Mouse (Mus musculus) cerebral cortex, adult 2 months (tissue): ENCODE data around the gene Sergef.

Source experiments
- whole genome bisulfite sequencing: fragments of 180-500 bp; shearing (Covaris S2); methylation state at CpG from one replicate; pipeline ENCODE4 v1.1.7; 2018; 5-methylcytosine and 5-hydroxymethylcytosine counted together

Sergef gene

DNA sequence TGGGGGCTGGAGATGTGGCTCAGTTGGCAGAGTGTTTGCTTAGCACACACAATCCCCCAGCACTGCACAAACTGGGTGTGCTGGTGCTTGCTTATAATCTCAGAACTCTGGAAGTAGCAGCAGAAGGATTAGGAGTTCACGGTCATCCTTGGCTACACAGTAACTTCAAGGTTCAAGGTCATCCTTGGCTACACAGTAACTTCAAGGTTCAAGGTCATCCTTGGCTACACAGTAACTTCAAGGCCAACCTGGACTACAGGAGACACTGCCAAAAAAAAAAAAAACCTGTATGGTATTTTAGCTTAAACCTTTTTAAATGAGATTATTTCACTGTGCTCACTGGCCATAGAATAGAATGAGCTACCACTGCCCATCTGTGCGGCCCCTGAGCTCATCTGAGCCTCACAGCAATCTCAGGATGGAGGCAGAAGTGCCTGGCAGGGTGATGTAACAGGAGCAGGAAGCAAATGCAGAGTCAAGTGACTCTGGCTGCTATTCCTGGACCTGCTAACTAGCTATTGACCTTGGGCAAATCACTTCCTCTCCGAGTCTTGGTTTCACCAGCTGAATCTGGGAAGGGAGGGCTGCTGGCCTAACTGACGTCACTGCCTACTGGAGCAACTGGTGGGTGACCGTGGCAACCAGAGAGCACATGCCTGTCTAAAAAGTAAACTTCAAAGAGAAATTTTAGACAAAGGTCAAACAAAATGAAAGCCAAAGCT is 24.2 kb downstream of the Sergef start:
- 78% methylated on average over 5 of the region's 5 CpGs for WGBS

DNA sequence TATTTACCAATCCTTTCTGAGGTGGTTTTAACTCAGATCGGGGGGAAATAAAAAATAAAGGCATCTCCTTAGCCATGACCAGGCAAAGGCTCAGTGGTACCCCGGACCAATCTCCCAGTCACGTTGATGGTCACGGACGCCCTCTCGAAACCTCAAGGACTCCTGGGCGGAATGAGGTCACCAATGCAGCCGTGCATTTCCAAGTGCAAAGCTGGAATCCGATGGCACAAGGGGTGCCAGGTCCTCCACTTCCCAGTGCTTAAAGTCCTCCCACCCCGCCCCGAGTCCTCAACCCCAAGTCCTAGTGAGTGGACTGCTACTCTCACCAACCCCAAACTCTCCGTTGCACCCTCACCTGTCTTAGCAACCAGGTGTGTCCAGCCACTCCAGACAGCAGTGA is 25.3 kb downstream of the Sergef start:
- WGBS, result 95% methylated on average over 12 of the region's 12 CpGs

GRCm38 (mm10) chr7:46613091-46613490 is 26.5 kb downstream of the Sergef start:
- WGBS, result 63% methylated on average over 10 of the region's 10 CpGs

- 80% methylated on average over 6 of the region's 6 CpGs for WGBS
Measured at GRCm38 (mm10) chr7:46612421-46612937, 27.1 kb downstream of the Sergef start.

DNA sequence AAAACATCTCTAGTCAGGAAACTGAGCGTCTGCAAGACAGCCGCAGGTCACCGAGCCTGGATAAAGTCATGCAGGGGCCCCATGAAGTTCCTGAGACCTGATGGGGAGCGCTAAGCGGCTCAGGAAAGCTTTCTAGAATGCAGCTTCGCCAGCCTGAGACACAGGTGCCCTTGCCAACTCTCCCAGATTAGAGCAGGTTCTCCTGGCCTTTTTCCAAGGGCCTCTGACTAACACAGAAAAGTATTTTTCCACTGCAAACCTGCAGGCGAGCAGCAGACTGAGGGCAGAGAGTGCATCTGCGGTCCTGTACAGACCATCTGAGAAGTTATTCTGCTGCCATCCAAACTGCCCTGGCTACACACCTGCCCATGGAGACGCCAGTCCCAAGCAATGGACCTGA is 27.6 kb downstream of the Sergef start:
- 50% methylated on average over 9 of the region's 9 CpGs for WGBS

DNA sequence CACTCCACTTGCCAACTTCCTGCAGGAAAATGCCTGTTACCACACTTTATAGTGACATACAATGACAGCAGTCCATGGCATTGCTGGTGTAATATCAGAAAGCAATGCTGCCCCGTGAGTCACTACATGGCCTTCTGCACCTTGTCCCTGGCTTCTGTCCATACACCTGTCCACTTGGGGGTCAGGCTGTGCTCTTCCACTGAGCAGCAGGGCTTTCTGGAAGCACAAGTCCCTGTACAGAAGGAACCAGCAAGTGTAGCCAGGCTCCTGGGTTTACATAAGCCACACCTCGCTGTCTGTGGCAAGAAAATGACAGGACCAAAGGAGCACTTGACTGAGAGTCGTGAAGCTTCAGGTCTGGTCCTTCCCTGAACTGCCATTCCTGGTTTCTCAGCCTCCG is 30.3 kb downstream of the Sergef start:
- 89% methylated on average over 4 of the region's 4 CpGs for WGBS

- 41% methylated on average over 11 of the region's 11 CpGs for WGBS
Measured at GRCm38 (mm10) chr7:46607428-46608055, 32.1 kb downstream of the Sergef start.

- WGBS, result 46% methylated on average over 8 of the region's 8 CpGs
Measured at GRCm38 (mm10) chr7:46607031-46607426, 32.6 kb downstream of the Sergef start.

DNA sequence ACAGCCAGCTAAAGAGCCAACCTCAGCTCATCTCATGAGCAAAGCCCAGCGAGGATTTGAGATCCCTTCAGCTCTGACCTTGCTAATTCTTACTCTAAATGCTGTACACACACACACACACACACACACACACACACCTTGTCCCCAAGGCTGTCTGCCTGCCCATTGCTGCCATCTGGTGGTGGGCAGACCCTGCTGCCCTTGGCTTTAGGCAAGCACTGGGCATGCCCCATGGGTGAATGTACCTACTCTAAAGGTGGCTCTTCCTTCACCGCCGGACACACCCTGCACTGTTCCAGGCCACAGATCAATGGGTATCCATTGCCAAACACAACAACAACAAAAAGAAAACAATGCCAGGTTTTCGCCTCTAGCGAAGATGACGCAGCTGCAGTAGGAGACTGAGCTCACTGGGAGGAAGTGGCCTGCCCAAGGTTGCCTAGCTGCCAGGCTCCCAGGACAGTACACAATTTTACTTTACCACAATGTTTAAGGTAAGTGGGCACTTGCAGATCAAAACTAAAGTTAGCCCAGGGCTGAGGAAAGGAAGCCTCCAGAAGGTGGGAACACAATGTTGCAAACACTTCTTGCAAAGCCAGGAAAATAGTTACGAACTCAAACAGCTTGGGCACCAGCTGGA is 33.1 kb downstream of the Sergef start:
- 60% methylated on average over 7 of the region's 7 CpGs for WGBS

- 52% methylated on average over 7 of the region's 7 CpGs for WGBS
Measured at GRCm38 (mm10) chr7:46603051-46603450, 36.6 kb downstream of the Sergef start.

- WGBS, result 60% methylated on average over 4 of the region's 4 CpGs
Measured at GRCm38 (mm10) chr7:46602079-46602478, 37.5 kb downstream of the Sergef start.

- 78% methylated on average over 5 of the region's 5 CpGs for WGBS
Measured at GRCm38 (mm10) chr7:46601097-46601496, 38.5 kb downstream of the Sergef start.

- WGBS, result 100% methylated on average over 2 of the region's 2 CpGs
Measured at GRCm38 (mm10) chr7:46597006-46597405, 42.6 kb downstream of the Sergef start.

- whole genome bisulfite sequencing, result 84% methylated on average over 7 of the region's 7 CpGs
Measured at GRCm38 (mm10) chr7:46591546-46591945, 48.1 kb downstream of the Sergef start.

DNA sequence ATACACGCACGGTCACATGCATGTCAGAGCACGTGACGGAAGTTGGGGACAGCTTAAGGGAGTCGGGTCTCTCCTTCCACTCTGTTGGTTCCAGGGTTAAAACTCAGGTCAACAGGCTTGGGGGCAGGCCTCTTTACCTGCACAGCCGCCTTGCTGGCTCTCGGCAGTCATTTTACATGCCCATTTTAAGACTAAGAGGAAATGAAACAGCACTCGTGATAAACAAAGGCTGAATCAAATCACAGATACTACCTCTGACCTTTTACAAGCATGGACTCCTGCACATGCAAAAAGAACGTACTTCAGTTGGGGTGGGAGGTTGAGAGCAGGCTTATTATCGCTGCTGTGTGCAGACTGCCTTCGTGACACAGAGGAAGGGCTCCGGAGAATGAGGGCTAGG is 50.4 kb downstream of the Sergef start:
- 90% methylated on average over 12 of the region's 12 CpGs for WGBS

- WGBS, result 67% methylated on average over 7 of the region's 7 CpGs
Measured at GRCm38 (mm10) chr7:46588005-46588404, 51.6 kb downstream of the Sergef start.

DNA sequence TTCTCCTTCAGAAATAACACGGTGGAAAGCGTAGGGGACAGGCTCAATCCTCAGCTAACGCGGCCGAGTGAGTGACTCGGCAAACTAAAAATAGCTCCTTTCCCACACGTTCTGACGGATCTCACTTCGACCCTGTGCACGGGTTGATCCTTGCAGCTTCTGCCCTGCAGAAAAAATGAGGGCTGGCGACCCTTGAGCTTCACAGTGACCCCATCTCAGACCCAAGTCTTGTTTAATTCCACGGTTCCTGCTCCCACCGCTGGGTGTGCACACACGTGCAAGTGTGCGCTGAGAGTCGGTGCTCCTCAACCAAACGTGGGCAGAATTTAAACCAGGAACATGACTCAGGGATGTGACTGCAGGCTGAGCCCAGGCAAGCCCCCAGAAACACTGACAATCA is 52.1 kb downstream of the Sergef start:
- 36% methylated on average over 17 of the region's 17 CpGs for WGBS

- 74% methylated on average over 10 of the region's 10 CpGs for WGBS
Measured at GRCm38 (mm10) chr7:46586621-46587216, 52.9 kb downstream of the Sergef start.

DNA sequence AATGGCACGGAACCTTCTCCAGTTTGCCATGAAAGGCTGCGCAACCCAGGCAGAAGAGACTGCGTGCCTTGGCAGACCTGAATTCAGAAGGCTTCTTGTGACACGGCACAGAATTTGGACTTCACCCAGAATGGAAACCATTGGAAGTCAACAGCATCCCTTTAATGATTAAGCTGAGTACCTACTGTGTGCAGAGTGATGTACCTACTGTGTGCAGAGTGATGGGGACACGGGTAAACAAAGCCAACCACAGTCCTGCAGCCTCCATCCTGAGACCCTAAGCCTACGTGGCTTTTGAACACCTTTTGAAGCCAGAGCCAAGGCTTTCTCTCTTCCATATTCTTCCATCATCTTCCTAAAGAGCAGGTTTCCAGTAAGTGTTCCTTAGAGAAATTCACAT is 56.9 kb downstream of the Sergef start:
- WGBS, result 96% methylated on average over 6 of the region's 6 CpGs

GRCm38 (mm10) chr7:46581358-46581930 is 58.2 kb downstream of the Sergef start:
- 44% methylated on average over 8 of the region's 8 CpGs for WGBS

DNA sequence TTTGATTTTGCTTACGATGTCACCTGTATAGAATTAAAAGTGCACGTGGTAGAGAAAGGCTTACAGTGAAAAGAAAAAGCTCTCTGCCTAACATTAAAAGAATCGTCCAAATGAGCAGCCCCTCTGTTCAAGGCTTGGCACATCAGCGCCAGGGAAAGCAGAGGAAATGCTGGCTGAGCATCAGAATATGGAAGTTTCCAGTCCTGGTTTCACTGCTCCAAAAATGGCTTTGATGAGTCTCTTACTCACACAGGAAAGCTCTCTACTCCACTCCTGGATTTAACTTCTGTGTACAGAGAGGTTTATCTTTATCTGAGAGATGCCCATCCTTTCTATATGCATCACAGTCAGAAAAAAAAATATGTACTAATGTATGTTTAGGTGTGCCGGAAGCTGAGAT is 61.5 kb downstream of the Sergef start:
- WGBS, result 42% methylated on average over 5 of the region's 5 CpGs

GRCm38 (mm10) chr7:46575897-46576296 is 63.7 kb downstream of the Sergef start:
- WGBS, result 88% methylated on average over 2 of the region's 2 CpGs
